Mouse (Mus musculus) embryo, embryonic 11 days (tissue): ENCODE measurements around the gene Leprot.
A peak's percentile ranks its signal among the peaks of the same experiment; 100 is the strongest.

Source experiments
- DNase-seq: peaks from one replicate; pipeline ENCODE4 v3.0.0-alpha.2; 2015

The Leprot gene

DNA sequence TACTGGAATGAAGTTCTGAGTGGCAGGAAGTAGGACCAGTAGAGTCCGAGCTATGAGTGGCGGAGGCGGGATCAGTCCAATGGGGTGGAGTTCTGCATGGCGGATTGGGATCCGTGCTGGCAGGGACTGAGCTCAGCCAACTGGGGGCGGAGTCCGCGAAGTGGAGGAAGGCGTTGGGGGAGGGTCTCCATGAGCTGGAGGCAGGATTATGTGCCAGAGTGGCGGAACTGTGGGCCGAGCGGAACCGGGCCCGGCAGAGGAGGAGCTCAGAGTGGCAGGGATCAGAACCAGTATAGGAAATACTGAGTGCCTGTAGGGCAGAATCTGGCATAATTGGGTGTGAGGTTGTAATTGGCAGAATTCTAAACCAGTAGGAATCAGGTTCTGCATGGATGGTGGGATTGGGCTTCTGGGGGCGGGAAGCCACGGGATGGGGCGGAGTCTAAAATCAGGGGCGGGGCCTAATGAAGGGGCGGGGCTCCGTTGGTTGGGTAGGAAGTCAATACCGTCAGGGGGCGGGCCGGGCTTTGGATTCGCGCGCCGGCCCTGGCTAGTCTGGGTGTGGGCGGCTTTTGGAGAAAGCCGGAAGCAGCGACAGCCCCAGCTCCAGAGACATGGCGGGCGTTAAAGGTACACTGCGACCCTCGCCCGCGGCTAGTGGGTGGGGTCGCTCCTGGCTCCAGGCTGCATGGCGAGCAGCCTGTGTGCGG, at the start of gene Leprot:
Gene Leprot (plus strand): TSS at position 523 of the 710 bp plus-strand sequence.
- peak; percentile 98 for DNase-seq

DNA sequence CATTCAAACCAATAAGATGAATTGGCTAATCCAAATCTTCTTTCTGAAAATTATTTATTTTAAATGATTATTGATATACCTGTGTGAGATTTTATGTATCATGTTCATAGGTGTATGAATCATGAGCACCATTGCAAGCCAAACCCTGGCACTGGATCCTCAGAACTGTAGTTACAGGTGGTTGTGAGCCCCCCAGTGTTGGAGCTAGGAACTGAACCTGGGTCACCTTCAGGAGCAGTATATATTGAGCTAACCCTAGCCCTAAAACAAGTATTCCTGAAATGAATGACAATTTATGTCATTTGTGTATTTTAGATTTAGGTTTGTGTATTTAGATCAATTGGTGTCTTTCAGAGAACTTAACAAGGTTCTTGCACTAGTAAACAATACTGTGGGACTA, 45.8 kb upstream of the Leprot start:
- peak; percentile 42 for DNase-seq

DNA sequence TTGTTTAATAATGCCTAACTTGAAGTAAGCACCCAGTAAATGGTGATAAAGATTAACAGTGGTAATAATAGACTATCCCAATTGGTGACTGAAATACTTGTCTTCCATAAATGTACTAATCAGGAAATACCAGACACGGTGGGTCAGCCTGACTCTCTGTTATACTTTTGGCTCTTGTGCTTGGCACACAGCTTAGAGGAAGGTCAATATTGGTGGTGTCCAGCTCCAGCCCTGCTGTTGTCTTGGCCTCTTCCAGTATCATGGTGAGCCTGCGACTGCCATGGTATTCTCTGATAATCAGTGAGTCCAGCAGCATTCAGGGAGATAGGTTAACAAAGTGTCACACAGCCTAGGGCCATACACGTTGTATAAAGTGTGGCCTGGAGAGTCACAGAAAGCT, 43.9 kb upstream of the Leprot start:
- DNase-seq = no peak

DNA sequence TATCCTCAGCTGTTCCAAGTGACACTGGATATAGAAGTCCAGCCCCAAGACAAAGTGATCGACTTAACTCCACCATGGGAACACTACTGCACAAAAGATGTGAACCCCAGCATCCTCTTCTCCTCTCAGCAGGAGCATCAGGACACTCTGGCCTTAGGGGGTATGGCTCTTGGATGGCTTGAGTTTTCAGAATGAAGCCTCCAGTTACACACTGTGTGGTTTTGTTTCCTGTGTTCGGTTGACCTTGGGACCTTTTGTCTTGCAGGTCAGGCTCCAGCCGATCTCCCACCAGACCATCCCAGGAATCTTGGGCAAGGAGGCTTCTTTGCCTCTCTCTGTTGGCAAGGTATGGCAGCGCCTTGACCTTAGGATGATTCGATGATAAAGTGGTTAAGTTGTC, 31.0 kb upstream of the Leprot start:
- DNase-seq = no peak

DNA sequence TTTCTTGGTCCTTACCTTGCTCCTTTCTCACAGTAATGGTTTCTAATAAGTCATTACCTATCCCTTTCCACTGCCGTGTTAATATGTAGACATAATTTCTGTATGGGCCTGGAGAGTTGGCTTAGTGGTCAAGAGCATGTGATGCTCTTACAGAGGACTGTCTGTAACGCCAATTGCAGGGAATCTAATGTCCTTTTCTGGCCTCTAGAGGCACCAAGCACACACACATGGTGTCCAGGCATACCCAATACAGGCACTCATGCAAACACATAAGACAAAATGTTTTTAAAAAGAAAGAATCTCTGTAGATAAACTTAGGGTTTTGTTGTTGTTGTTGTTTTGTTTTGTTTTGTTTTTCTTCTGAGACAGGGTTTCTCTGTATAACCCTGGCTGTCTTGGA, 29.8 kb upstream of the Leprot start:
- no peak for DNase-seq

DNA sequence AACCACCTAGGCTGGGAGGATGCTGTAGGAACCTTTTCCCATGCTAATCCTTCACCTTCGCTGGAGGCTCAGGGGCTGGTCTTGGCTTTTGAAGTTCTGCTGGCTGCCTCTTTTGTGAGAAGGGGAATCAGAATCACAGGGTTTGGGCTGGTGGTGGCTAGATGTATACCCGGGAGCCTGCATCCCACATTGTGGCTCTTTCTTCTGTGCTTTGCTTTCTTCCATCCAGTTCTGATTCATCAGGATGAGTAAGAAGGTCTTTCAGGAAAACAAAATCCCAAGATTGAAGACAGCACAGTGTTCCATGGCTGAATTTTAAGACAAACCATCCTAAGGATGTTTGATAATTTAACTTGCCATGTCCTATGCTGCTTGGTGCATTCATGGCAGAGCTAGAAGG, 27.3 kb upstream of the Leprot start:
- no peak for DNase-seq

DNA sequence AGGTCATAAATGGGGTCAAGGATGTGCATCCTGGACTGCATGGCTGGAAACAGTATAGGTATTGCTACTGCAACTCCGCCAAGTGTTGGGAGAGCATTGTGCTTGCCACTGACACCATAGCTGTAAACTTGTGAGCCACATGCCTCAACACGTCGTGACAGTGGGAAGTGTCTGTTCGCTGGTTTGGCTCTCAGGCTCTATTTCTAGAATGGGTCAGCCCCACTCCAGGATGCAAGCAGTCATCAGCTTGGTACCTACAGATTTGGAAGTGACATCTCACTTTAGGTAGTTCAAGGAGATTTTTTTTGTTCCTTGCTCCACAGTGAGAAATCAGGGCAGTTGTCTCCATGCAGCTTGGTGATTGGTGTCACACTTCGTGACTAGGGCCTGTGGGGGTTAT, 26.3 kb upstream of the Leprot start:
- no peak for DNase-seq

DNA sequence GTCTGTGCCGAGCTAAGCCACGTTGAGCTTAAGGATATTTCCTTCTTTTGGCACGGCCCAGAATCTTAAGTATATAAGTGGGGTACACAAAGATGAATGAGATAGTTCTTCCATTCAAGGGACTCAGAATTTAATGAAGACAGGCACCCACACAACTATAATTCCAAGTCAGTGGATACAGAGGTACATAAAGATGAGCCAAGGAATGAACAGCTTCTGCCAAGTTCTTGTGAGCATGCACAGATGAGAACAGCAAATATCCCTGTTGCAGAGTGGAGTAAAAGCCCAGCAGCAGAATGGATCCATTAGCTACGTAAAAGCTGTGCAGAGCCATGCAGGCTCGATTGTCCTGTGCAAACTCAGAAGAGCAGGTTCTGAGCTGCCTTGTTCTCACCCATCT, 22.2 kb upstream of the Leprot start:
- DNase-seq = no peak

DNA sequence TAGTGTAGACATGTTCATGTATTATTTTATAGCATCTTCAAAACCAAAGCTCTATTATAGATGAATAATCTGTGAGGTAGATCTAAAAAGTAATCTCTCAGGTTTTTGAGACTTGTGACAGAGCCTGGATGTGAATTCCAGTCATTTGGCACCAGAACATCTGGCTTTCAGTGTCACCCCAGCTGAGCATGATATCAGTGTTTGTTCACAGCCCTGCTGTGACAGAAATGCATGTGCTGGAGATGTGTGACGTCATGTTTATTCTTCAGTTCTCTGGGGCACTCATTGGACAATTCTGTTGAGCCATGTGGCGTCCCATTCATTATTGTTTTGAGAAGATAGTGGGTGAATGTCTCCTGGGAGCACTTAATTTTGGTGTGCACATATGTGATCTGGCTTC, 11.9 kb upstream of the Leprot start:
- no peak for DNase-seq

DNA sequence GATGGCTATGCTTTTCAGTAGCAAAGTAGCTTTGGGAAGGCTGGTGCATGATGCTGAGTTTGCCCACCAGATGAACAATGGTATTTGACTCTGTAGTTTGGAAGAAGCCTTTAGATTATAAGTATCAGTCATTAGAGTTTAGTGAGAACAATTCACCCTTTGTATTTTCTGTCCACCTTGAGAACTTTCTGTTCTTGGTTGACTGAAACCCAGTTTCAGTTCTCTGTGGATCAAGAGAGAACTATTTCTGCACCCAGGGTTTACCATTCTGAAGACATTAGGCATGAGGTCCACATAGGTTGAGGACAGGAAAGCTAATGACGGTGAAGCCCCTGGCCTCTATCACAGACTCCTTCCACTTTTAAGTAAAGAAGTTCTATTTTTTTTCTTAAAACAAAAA, 10.0 kb upstream of the Leprot start:
- DNase-seq = no peak

DNA sequence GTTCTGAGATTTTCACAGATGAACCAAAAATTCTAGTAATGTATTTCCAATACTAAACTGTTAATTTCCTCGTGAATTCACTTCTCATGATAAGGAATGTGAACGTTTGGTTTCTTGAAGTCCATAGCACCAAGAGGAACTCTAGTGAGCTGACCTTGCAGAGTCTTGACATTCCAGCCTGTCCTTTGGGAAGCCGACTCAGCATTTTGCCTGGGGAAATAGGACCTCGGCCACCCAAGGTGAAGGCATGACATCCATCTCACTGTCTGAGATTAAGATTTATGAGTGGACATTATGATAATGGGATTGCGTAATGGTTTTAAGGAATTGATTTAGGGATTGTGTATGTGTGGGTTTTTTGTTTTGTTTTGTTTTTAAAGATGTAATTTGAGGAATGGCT, 6.9 kb upstream of the Leprot start:
- peak; percentile 14 for DNase-seq

DNA sequence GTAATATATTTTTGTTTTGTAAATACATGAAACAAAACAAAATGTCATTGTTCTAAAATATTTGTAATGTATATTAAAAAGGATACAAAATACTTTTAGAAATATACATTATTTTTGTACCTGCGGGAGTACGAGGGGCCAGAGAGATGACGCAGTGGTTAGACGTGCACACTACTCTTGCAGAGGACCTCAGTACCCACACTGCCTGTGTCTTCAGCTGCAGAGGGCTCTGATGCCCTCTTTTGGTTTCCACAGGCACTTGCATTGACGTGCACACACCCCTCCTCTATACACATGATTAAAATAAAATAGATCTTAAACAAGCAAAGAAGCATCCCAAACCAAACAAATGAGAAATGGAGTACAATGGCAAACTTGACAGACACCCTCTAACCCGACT, 4.8 kb upstream of the Leprot start:
- DNase-seq = no peak

DNA sequence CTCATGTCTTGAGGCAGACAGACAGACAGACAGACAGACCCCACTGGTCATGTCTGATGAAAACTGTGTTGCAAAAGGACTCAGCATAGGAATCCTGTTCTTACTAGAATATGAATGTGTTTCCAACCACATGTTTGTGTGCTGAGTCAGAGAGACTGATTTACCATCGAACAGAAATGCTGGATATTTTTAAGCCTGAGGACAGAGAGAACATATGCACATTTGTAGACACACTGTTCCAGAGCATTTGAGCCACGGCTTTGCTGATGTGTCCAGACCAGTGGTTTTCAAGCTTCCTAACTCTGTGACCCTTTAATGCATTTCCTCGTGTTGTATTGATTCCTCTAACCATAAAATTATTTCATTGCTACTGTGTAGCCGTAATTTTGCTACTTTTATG, 4.3 kb upstream of the Leprot start:
- DNase-seq = no peak

DNA sequence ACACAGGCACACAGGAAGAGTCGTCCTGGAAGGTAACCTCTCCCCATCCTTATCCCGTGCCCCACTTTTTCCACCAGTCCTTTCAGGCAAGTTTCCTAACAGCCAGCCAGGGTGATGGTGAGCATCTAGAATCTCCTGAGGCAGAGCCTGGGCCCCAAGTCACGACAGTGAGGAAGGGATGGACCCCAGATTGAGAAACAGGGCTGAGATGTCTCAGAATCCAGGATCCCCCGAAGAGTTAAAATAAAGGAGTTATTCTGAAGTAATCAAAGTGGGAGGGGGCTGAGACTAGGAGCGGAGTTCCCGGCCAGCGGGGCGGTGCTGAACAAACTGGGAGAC, 692 bp upstream of the Leprot start:
- no peak for DNase-seq

DNA sequence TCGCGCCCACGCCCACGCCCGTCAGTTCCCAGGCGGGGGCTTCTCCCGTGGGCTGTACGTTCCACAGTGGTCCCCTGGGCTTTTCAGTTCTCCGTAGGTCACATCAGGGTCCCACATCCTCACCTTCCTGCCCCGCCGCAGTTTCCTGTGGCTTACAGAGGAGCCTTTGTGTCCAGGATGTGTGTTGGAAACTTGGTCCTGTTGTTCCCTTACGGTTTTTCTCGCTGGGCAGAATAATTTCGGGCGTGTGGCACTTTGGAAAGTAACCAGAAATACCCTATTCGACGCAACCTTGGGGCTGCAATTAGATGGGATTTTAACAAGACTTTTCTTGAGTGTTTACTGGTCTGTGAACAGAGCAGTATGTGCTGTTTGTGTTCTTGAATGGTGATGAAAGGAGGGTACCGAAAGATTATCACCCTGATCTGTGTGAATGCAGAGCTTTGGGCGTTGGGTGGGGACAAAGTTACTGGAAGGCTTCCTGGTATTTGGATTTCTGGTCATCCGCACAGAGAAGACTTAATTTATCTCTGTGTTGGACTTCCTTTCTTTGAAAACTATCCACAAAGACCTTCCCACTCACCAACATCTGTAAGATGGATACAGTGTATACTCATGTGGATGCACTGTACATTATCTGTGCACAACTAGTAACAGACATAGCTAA, 591 bp downstream of the Leprot start:
- no peak for DNase-seq

DNA sequence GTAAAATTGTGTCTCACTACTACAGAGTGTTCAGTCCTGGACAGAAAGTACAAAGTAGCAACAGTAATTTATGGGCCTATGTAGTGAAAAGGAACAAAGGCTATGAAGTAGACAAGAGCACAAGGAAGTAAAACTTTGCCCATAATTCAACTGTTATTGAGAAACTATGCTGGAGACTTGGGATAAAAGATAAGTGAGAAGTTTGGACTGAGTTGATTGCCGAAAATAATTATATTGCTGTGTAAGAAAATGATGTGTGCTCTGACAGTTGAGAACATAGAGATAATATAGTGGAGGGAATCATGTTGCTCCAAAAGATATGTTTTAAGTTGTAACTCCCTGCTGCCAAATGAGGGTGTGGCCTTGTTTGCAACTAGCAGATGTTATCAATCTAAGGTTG, 1.2 kb downstream of the Leprot start:
- DNase-seq = no peak

DNA sequence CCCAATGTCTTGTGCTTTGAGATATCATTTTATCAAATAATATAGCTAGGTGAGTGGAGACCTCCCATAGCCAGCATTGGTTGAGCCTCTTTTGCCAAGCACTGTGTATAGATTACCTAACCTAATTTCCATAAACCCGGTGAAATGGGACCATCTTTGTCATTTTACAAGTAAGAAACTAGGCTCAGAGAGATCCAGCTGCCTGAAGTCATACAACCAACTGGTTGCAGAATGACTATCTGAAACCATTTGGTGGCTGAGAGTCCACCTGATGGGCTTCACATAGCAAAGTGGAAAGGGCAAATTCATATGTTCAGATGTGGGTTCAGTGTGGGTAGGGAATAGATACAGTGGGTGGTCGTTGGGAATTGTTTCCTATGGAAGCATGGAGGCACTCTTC, 3.4 kb downstream of the Leprot start:
- DNase-seq = no peak

DNA sequence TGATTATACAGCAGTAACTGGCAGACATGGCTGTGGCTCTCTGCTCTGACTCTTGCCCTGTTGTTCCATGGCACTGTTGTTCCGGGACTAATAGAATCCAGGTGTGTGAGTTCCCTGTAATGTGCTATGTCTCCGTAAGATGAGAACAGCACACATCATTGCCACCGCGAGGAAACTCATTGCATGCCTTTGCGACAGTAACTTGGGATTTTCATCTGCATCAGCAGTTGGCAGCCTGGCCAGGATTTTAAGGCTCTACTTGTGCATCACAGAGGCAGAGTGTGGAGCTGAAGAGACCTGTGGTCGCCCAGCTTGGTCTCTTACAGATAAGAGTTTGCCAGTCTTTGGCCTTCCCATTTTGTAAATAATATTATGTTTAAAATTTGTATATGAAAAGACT, 6.7 kb downstream of the Leprot start:
- peak; percentile 53 for DNase-seq

DNA sequence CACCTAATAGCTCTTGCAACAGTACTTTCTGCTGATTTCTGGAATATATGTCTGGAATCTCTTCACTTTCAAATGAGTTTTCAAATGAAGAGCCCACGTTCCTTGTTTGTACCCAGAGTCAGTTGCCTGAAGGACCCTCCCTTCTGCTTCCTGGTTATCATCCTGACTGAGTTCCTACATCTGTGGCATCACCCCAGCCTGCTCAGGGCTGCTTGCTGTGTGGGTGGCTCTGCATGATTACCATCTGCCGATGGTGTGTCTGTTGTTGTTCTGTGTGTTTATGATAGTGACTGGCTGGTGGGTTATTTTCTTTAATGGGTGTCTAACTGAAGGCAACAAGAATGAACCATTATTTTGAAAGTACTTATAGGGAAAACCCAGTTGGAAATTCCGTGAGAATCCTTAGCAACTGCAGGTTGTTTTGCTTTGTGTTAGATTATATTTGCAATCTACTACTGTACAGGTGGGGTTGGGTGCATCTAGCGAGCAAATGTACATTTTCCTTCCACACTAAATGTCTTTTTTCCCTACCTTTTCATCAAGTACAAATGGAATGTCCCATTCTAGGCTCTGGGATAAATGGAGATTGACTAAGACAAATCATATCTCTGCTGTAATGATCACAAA, 7.4 kb downstream of the Leprot start:
- DNase-seq = no peak

DNA sequence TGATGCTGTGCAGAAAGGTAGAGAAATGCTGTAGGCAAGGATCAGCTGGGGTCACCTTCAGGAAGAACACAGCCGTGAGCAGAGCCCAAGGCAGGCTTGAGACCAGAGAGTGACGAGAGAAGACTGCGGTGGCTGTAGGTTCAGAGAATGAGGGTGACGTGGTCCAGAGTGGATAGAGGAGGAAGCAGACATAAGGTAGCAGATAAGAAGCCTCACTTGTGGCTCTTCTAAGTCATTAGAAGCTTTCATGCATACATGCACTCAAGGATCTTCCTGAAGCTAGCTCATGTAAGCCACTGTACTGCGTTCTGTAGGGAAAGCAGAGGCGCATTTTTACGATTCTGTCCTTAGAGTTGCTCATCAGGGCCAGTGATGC, 7.9 kb downstream of the Leprot start:
- DNase-seq = no peak

DNA sequence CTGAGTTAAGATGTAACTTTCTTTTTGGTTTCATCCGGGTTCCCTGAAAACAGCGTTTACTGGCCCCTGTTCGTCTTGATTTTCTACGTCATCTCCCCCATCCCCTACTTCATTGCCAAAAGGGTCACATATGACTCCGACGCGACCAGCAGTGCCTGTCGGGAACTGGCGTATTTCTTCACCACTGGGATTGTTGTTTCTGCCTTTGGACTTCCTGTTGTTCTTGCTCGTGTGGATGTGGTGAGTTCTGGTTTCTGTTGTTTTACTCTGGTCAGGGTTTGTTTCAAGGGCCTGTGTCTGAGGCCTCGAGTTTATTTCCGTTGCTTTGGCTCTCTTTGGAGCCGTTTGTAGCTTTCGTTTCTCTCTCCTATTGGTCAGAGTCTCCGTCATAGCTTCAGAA, 8.5 kb downstream of the Leprot start:
- no peak for DNase-seq

DNA sequence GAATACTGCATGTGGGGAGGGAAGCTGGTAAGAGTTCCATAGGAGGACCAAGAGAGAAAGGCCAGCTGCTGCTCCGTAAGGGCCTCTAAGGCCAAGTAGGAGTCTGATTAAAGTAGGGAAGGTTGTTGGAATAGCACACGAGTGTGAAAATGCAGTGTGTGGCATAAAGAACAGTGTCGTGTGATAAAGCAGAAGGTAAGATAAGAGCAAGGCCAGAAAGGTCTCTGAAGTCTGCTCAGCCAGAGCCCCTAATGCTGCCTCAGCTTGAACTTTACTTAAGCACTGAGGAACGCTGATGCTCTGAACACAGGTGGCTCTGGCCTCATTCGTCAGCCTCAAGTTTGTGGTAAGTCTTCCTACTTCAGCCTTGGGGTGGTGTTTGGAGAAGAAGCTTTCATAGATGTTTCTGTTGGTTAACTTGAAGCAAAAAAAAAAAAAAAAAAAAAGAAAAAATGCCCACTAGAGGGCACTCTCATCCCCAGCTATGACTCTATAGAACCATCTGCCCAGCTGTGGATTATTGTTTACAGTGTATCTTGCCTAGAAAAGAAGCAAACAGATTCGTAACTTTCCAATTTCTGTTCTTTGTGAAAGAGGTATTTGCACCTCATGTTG, 9.5 kb downstream of the Leprot start:
- peak; percentile 55 for DNase-seq

DNA sequence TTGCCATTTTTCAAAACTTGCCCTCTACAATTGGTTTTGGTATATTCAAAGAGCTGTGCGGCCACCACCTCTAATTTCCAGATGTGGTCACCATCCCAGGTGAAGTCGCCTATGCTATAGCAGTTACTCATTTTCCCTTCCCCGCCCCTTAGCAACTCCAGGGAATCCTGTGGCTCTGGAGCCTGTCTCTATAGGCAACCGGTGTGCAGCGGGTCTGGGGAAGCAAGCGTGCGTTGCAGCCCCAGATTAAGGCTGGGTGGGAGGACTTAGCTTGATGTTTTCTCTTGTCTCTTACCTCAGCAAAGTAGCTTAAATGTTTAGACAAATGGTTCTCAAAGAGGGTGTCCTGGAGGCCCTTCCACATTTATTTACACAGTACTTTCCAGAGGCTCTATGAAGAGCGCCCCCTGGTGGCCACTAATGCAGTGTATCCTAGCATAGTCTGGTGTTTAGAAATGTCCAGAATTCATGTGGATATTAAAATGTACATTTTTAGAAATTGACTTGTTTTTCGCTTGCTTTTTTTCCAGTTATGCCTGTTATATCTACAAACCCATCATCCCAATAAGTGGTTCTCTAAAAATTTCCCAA, 16.7 kb downstream of the Leprot start:
- peak; percentile 63 for DNase-seq

DNA sequence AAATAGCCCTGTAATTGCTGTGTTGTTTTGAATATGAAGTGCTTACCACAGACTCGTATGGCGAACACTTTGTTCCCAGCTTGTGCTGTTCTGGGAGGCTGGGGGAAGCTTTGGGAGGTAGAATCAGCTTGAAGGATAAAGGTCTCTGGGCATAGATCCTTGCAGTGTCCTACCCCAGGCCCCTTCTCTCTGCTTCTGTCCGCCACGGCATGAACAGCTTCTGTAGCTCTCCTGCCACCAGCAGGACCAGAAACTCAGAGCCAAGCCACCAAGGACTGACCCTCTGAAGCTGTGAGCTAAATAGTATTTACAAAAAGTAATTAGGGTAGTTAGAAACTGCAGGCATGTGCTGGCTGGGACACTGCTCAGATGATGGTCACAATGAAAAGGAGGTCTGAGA, 17.2 kb downstream of the Leprot start:
- DNase-seq = no peak
